Mouse (Mus musculus) fat pad, adult 2 months (tissue): ENCODE results near the gene Gm6034.
A peak's percentile ranks its signal among the peaks of the same experiment; 100 is the strongest.
"Not testable (repeated sequence)": the region's sequence is repeated elsewhere in the genome, so short reads cannot be mapped to it uniquely, and the experiment has no call there.

ENCODE experiments used
- DNase-seq: peaks from one replicate; pipeline ENCODE4 v3.0.0-alpha.2; 2011; ENCODE audit warnings: low read depth, low spot score; ENCODE audit errors: extremely low read depth

Gm6034 gene

GRCm38 (mm10) chr17:36022922-36023321 is 19.8 kb upstream of the Gm6034 start:
- DNase-seq = no peak

DNA sequence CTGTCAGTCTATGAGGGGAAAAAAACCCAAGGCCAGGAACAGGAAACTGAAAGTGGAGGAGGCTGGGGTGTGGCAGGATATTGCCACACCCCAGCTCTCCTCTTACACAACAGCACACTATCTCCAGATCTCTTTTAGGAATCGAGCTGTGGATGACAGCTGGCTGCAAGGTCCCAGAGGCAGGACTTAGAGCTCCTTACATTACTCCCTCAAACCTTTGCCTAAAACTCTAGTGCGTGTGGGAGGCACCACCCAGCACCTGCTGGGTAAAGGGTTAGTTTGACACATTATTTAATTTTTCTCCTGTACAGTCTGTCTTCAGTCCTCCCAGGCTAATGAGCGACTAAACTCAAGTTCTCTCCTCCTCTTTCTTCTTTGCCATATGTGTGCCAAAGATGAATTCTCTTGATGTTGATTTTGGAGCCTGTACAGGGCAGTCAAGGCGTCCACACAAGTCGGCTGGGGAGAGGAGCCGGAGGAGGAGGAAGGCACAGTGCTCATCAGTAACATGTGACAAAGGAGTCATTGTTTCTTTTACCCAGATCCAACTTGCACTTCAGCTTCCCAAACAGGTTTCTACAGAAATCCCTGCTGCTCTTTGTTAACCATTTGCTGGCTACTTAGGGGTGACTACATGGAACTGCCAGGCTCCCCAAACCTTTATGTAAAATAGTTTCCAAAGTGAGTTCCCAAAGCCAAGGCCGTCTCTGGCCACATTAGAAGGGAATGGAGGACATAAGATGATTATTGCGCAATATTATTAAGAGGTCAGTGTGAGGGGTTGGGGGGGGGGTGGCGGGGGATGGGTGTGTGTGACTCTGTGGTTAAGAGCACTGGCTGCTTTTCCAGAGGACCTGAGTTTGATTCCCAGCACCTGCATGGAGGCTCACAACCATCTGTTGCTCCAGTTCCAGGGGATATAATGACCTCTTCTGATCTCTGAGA is 18.8 kb upstream of the Gm6034 start:
- peak; percentile 92 for DNase-seq

DNA sequence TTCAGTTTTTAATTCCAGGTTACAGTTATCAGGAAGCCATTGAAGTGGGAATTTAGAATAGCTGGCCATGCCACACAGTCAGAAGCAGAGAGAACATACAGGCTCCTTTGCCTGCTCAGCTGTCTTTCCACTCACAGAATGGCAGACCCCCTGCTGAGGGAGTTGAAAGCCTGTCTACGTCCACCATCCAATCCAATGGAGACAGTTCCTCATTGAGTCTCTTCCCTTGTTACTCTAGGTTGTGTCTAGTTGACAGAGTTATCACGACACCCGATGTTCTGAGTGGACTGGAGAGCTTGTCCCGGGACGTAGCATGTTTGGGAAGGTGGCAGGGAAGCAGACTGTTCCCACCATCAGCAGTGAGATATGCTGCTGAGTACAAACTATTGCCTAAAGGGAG is 17.6 kb upstream of the Gm6034 start:
- no peak for DNase-seq

DNA sequence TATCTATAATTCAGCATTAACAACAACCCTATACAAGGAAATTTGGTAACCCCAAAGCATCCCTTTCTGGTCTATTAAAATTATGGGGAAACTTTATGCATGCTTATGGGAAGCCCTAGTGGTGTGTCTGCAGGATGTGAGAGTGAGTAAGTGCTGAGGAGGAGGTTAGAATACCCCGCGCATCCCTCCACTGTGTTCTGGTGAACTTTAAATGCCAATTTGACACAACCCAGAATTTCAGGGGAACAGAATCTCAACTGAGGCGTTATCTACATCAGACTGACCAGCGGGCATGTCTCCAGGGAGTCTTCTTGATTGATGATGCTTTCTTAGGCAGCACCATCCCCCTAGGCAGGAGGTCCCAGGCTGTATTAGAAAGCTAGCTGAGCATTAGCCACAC is 16.9 kb upstream of the Gm6034 start:
- no peak for DNase-seq

- DNase-seq = no peak
These were observed 15.1 kb upstream of the Gm6034 start for GRCm38 (mm10) chr17:36027663-36028062.

GRCm38 (mm10) chr17:36028879-36029619 is 13.7 kb upstream of the Gm6034 start:
- DNase-seq = no peak

DNA sequence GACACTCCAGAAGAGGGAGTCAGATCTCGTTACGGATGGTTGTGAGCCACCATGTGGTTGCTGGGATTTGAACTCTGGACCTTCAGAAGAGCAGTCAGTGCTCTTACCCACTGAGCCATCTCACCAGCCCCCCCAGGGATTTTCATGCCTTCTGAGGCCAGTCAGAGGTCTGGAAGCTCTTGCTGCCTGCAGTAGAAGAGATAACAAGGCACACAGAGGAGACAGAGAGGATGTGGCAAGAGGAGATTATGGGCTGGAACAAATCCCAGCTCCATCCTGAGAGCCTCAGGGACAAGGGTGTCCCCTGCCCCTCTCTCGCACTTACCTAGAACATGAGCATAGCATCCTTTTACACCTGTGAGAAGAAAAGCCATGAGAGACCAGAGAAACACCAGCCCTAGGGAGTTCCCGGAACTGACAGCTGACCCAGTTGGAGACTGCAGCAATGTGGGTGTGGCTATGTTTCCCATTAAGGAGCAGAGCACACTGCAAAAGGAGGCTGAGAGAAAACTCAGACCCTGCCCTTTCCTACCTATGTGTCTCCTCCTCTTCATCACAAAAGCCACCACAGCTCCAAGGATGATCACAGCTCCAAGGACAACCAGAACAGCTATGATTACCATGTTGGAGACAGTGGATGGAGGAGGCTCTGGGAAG is 12.6 kb upstream of the Gm6034 start:
- not testable (repeated sequence) for DNase-seq

DNA sequence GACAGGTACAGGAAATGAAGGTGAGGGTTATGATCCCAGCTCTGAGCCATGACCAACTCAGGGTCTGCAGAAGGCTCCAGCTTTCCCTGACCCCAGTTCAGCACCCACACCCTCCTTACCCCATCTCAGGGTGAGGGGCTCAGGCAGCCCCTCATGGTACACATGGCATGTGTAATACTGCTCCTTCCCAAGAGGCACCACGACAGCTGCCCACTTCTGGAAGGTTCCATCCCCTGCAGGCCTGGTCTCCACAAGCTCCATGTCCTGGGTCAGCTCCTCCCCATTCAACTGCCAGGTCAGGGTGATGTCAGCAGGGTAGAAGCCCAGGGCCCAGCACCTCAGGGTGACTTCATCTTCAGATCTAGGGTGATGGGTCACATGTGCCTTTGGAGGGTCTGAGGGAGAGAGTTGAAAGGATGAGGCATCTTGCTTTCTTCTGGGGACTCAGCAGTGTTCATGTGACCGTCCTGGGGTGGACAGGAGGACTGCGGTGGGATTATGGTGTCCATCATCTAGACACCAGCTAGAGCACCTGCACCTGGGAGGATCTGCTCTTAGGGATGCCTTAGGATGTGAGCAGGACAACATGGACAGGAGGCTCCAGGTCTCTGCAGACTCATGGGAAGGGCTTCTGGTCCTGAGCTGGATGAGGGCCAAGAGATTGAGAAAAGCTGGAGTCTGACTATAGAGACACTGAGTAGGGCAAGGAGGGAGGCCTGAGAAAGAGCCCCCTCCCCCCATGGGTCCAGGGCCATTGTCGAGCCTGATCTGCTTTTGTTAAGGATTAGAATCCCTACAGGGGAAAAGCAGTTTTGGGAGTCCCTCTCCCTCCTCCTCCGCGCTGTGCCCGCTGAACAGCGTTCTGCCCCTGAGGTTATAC is 11.8 kb upstream of the Gm6034 start:
- DNase-seq = not testable (repeated sequence)

- DNase-seq = not testable (repeated sequence)
These were observed 11.0 kb upstream of the Gm6034 start for GRCm38 (mm10) chr17:36031583-36032331.

DNA sequence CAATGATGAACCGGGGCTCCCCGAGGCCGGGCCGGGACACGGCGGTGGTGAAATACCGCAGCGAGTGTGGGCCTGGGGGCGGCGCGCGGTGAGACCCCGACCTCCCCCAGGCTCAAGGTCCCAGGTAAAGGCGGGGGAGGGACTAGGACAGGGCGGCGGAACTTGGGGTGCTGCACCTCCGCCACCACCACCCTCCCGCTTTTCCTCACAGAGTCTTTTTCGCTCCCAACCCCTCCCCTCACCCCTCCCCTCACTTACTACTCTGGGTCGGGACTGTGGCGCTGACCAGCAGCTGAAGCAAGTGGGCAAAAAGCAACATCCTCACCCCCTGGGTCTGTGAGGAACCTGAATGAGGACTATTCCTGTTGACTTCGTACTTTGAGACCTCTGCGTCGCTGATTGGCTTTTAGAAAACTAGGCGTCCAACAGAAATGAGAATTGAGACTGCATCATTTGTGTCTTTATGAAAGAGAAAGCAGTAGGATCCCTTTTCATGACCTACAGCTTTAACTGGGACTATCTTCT is 10.3 kb upstream of the Gm6034 start, which contains the start of gene H2-T23:
Gene H2-T23, minus strand, starts transcription at position 505 of the 525 bp plus-strand sequence.
- not testable (repeated sequence) for DNase-seq

- not testable (repeated sequence) for DNase-seq
These were observed 8.2 kb upstream of the Gm6034 start for GRCm38 (mm10) chr17:36034524-36034923.

GRCm38 (mm10) chr17:36035010-36035638 is 7.6 kb upstream of the Gm6034 start:
- DNase-seq = not testable (repeated sequence)

GRCm38 (mm10) chr17:36036126-36036525 is 6.6 kb upstream of the Gm6034 start:
- not testable (repeated sequence) for DNase-seq

GRCm38 (mm10) chr17:36040604-36041003 is 2.2 kb upstream of the Gm6034 start:
- not testable (repeated sequence) for DNase-seq

GRCm38 (mm10) chr17:36042055-36042454 is 706 bp upstream of the Gm6034 start:
- DNase-seq = not testable (repeated sequence)

DNA sequence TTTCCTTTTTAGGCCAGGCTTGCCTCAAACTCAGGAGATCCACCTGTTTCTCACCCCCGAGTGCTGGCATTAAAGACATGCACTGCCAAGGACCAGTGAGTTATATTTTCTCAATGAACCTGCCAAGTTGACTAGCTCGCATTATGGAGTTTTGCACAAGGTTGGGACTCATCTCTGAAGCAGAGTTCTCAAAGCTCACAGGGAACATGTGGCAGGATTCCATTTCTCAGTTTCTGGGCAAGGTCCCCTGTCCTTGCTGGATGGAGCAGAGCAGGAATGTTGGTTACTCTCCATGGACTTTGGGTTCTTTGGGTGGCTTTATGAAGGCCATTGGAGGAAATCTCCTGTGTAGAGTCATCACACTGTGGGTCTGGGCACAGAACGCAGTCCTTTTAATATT is 525 bp downstream of the Gm6034 start:
- DNase-seq = no peak

- DNase-seq = not testable (repeated sequence)
These were observed 15.2 kb downstream of the Gm6034 start for GRCm38 (mm10) chr17:36057927-36058326.

- DNase-seq = not testable (repeated sequence)
These were observed 15.6 kb downstream of the Gm6034 start, which contains the start of gene Gm11127 for GRCm38 (mm10) chr17:36058362-36058761. Gm11127 (minus strand) TSS chr17:36058371.

GRCm38 (mm10) chr17:36060829-36061228 is 18.1 kb downstream of the Gm6034 start:
- no peak for DNase-seq
